Comparison of ENCODE assay signal across 25 mouse cellular contexts in genomic region chr16:10840018-10840417, GRCm38 (mm10). TPM values are rescaled to one million over a fixed set of nuclear protein-coding genes. Genes with fewer than 3 reads are reported as not detected.
DNase-seq lines count a peak whose midpoint lies in the region; ATAC-seq lines count a peak whose summit lies in the region.
"Had no signal": no experiment of that assay in that cellular context is flagged by ENCODE, and none has a peak within 500 bp of the region (broad histone marks: within the 10 kb centered on the region; RNA-seq: fewer than 3 reads in every experiment).

No protein-coding gene starts in this region.

- no peaks in the 10 kb centered on the region for H3K9me3 ChIP-seq in heart, embryonic 12.5 days (replicated peaks)
- H3K9me3 ChIP-seq in kidney, embryonic 15.5 days (replicated peaks): no peaks in the 10 kb centered on the region
- no peaks in the 10 kb centered on the region for H3K9me3 ChIP-seq in limb, embryonic 10.5 days (replicated peaks)
- H3K9me3 ChIP-seq in limb, embryonic 15.5 days: no peaks in the 10 kb centered on the region
- H3K9me3 ChIP-seq: embryonic facial prominence, embryonic 13.5 days; forebrain, embryonic 12.5 days; hindbrain, embryonic 12.5 days had no signal

- H3K36me3 ChIP-seq in heart, embryonic 12.5 days: no peaks in the 10 kb centered on the region
- H3K36me3 ChIP-seq in kidney, embryonic 15.5 days: 0 out of 2 replicates have a peak, but pooled peaks cover 3% of the 10 kb centered on the region
- peaks cover 24% of the 10 kb centered on the region for H3K36me3 ChIP-seq in limb, embryonic 10.5 days
- no peaks in the 10 kb centered on the region for H3K36me3 ChIP-seq in limb, embryonic 15.5 days
- H3K36me3 ChIP-seq: embryonic facial prominence, embryonic 13.5 days; hindbrain, embryonic 12.5 days had no signal

- no peak overlapping the region for H3K4me2 ChIP-seq in heart, embryonic 12.5 days
- H3K4me2 ChIP-seq in kidney, embryonic 15.5 days: no peak overlapping the region
- no peak overlapping the region for H3K4me2 ChIP-seq in limb, embryonic 15.5 days
- H3K4me2 ChIP-seq: embryonic facial prominence, embryonic 13.5 days; forebrain, embryonic 12.5 days; hindbrain, embryonic 12.5 days had no signal

- 69% methylated on average over 13 of the region's 14 CpGs for WGBS in heart, embryonic 12.5 days
- WGBS in kidney, embryonic 15.5 days: 75% methylated on average over 11 of the region's 14 CpGs
- whole genome bisulfite sequencing in limb, embryonic 10.5 days: 94% methylated on average over 13 of the region's 14 CpGs
- 76% methylated on average over 11 of the region's 14 CpGs for WGBS in limb, embryonic 15.5 days

- H3K4me1 ChIP-seq in heart, embryonic 12.5 days (replicated peaks): peaks cover 67% of the 10 kb centered on the region
- H3K4me1 ChIP-seq in kidney, embryonic 15.5 days: peaks cover 64% of the 10 kb centered on the region
- peaks cover 68% of the 10 kb centered on the region for H3K4me1 ChIP-seq in limb, embryonic 10.5 days
- peaks cover 69% of the 10 kb centered on the region for H3K4me1 ChIP-seq in limb, embryonic 15.5 days

- no peak overlapping the region for H3K9ac ChIP-seq in heart, embryonic 12.5 days
- no peak overlapping the region for H3K9ac ChIP-seq in kidney, embryonic 15.5 days
- H3K9ac ChIP-seq in limb, embryonic 15.5 days: no peak overlapping the region
- H3K9ac ChIP-seq: embryonic facial prominence, embryonic 13.5 days; forebrain, embryonic 12.5 days; hindbrain, embryonic 12.5 days had no signal

- no peak for ATAC-seq in heart, embryonic 12.5 days (ENCODE audit: insufficient number of reproducible peaks, low FRiP score)
- ATAC-seq in kidney, embryonic 15.5 days (replicated peaks; ENCODE audit: low FRiP score): no peak
- ATAC-seq in limb, embryonic 15.5 days (ENCODE audit: insufficient number of reproducible peaks, low FRiP score, low TSS enrichment, low read depth): no peak
- ATAC-seq: activated CD4-positive, CD25-positive, alpha-beta regulatory T cell, adult 4 months; forebrain, embryonic 16.5 days; hindbrain, embryonic 16.5 days; Patski had no signal

- H3K4me3 ChIP-seq in heart, embryonic 12.5 days: no peak overlapping the region
- H3K4me3 ChIP-seq in kidney, embryonic 15.5 days (replicated peaks): no peak overlapping the region
- H3K4me3 ChIP-seq in limb, embryonic 10.5 days: no peak overlapping the region
- no peak overlapping the region for H3K4me3 ChIP-seq in limb, embryonic 15.5 days
- H3K4me3 ChIP-seq: embryonic facial prominence, embryonic 13.5 days; forebrain, embryonic 12.5 days; hindbrain, embryonic 12.5 days had no signal

- no peaks in the 10 kb centered on the region for H3K27me3 ChIP-seq in heart, embryonic 12.5 days (replicated peaks)
- H3K27me3 ChIP-seq in kidney, embryonic 15.5 days: no peaks in the 10 kb centered on the region
- H3K27me3 ChIP-seq in limb, embryonic 10.5 days (ENCODE audit: low read depth, poor library complexity, severe bottlenecking): no peaks in the 10 kb centered on the region
- H3K27me3 ChIP-seq in limb, embryonic 15.5 days: no peaks in the 10 kb centered on the region
- H3K27me3 ChIP-seq: CH12.LX; embryonic facial prominence, embryonic 13.5 days; forebrain, embryonic 12.5 days; hindbrain, embryonic 12.5 days; Patski had no signal

- peak overlapping the region; percentile 88; the same call in 1 of the 2 replicates for H3K27ac ChIP-seq in heart, embryonic 12.5 days (ENCODE audit: poor library complexity, severe bottlenecking)
- 0 out of 2 replicates have a peak overlapping the region, but pooled peaks have one; percentile 76 for H3K27ac ChIP-seq in kidney, embryonic 15.5 days
- H3K27ac ChIP-seq in limb, embryonic 10.5 days: peak overlapping the region; percentile 61; the same call in 1 of the 2 replicates
- 0 out of 2 replicates have a peak overlapping the region, but pooled peaks have one; percentile 17 for H3K27ac ChIP-seq in limb, embryonic 15.5 days
- H3K27ac ChIP-seq: forebrain, embryonic 12.5 days; hindbrain, embryonic 12.5 days had no signal

- DNase-seq in heart, adult 9 months (ENCODE audit: low spot score in 2 of 2): no peak
- DNase-seq in kidney, postnatal 14 days: no peak
- no peak for DNase-seq in limb, embryonic 10.5 days (ENCODE audit: low spot score)
- DNase-seq in retina, embryonic 14.5 days (ENCODE audit: low spot score): no peak
- no peak for DNase-seq in right cerebral cortex, postnatal 4 days
- DNase-seq: adrenal gland, postnatal 25 days; cerebellum, adult 18-20 months; cerebellum, adult 9-11 months; cerebellum, postnatal 36 days; gastrocnemius, postnatal 14 days; heart, postnatal 4 days had no signal

RNA-seq across cellular contexts. Expression of gene Rmi2, which starts 5.2 kb away (rescaled TPM):
- 3.9 and 5.0 TPM in 2 replicates for polyA plus RNA-seq in heart, embryonic 12.5 days (2016; fragmentation: Nextera tagmentation; extraction: Ambion mirVana)
- 4.1 and 4.2 TPM in 2 replicates for polyA plus RNA-seq in kidney, embryonic 15.5 days (2015; fragmentation: Nextera tagmentation; extraction: Ambion mirVana)
- 4.2 and 4.8 TPM in 2 replicates for polyA plus RNA-seq in limb, embryonic 10.5 days (2016; fragmentation: Nextera tagmentation; extraction: Ambion mirVana)
- 2.8 and 3.0 TPM in 2 replicates for polyA plus RNA-seq in limb, embryonic 15.5 days (2015; fragmentation: Nextera tagmentation; extraction: Ambion mirVana)

RNA-seq across cellular contexts. Expression of gene Gm11172, which starts 27.3 kb away (rescaled TPM):
- polyA plus RNA-seq in heart, embryonic 12.5 days (2016; fragmentation: Nextera tagmentation; extraction: Ambion mirVana): not detected in 2 replicates
- polyA plus RNA-seq in kidney, embryonic 15.5 days (2015; fragmentation: Nextera tagmentation; extraction: Ambion mirVana): not detected in 2 replicates
- polyA plus RNA-seq in limb, embryonic 10.5 days (2016; fragmentation: Nextera tagmentation; extraction: Ambion mirVana): not detected in 2 replicates
- not detected in 2 replicates for polyA plus RNA-seq in limb, embryonic 15.5 days (2015; fragmentation: Nextera tagmentation; extraction: Ambion mirVana)
- polyA plus RNA-seq: activated CD4-positive, CD25-positive, alpha-beta regulatory T cell, adult 4 months; embryonic facial prominence, embryonic 13.5 days; forebrain, embryonic 12.5 days; forebrain, embryonic 16.5 days; frontal cortex, adult 2 months; heart, postnatal 0 days; hindbrain, embryonic 12.5 days; hindbrain, embryonic 16.5 days; intestine, embryonic 14.5 days; Patski had no signal

RNA-seq across cellular contexts. Expression of gene Prm1, which starts 34.4 kb away (rescaled TPM):
- 0.48 TPM in 1 of 2 replicates, not detected in the other for polyA plus RNA-seq in heart, embryonic 12.5 days (2016; fragmentation: Nextera tagmentation; extraction: Ambion mirVana)
- polyA plus RNA-seq in kidney, embryonic 15.5 days (2015; fragmentation: Nextera tagmentation; extraction: Ambion mirVana): 0.51 TPM in 1 of 2 replicates, not detected in the other
- polyA plus RNA-seq in limb, embryonic 10.5 days (2016; fragmentation: Nextera tagmentation; extraction: Ambion mirVana): not detected in 2 replicates
- 0.50 TPM in 1 of 2 replicates, not detected in the other for polyA plus RNA-seq in limb, embryonic 15.5 days (2015; fragmentation: Nextera tagmentation; extraction: Ambion mirVana)
- polyA plus RNA-seq: embryonic facial prominence, embryonic 13.5 days; forebrain, embryonic 12.5 days; forebrain, embryonic 16.5 days; frontal cortex, adult 2 months; heart, postnatal 0 days; hindbrain, embryonic 12.5 days; hindbrain, embryonic 16.5 days; intestine, embryonic 14.5 days had no signal

RNA-seq across cellular contexts. Expression of gene Prm2, which starts 44.1 kb away (rescaled TPM):
- not detected in 2 replicates for polyA plus RNA-seq in heart, embryonic 12.5 days (2016; fragmentation: Nextera tagmentation; extraction: Ambion mirVana)
- polyA plus RNA-seq in kidney, embryonic 15.5 days (2015; fragmentation: Nextera tagmentation; extraction: Ambion mirVana): not detected in 2 replicates
- not detected in 2 replicates for polyA plus RNA-seq in limb, embryonic 10.5 days (2016; fragmentation: Nextera tagmentation; extraction: Ambion mirVana)
- polyA plus RNA-seq in limb, embryonic 15.5 days (2015; fragmentation: Nextera tagmentation; extraction: Ambion mirVana): not detected in 2 replicates
- polyA plus RNA-seq: activated CD4-positive, CD25-positive, alpha-beta regulatory T cell, adult 4 months; embryonic facial prominence, embryonic 13.5 days; forebrain, embryonic 12.5 days; forebrain, embryonic 16.5 days; frontal cortex, adult 2 months; heart, postnatal 0 days; hindbrain, embryonic 12.5 days; hindbrain, embryonic 16.5 days; intestine, embryonic 14.5 days; Patski had no signal

RNA-seq across cellular contexts. Expression of gene Prm3, which starts 49.3 kb away (rescaled TPM):
- not detected in 2 replicates for polyA plus RNA-seq in heart, embryonic 12.5 days (2016; fragmentation: Nextera tagmentation; extraction: Ambion mirVana)
- polyA plus RNA-seq in kidney, embryonic 15.5 days (2015; fragmentation: Nextera tagmentation; extraction: Ambion mirVana): not detected in 2 replicates
- not detected in 2 replicates for polyA plus RNA-seq in limb, embryonic 10.5 days (2016; fragmentation: Nextera tagmentation; extraction: Ambion mirVana)
- polyA plus RNA-seq in limb, embryonic 15.5 days (2015; fragmentation: Nextera tagmentation; extraction: Ambion mirVana): not detected in 2 replicates
- polyA plus RNA-seq: activated CD4-positive, CD25-positive, alpha-beta regulatory T cell, adult 4 months; embryonic facial prominence, embryonic 13.5 days; forebrain, embryonic 12.5 days; forebrain, embryonic 16.5 days; frontal cortex, adult 2 months; heart, postnatal 0 days; hindbrain, embryonic 12.5 days; hindbrain, embryonic 16.5 days; intestine, embryonic 14.5 days; Patski had no signal

Comparison
In these comparisons a context has a peak if more than half of its experiments do, and no peak if none do; other contexts are left out.
1. H3K27ac ChIP-seq: peak in every context shown above with its lines; median percentile 88 in heart, embryonic 12.5 days; 76 in kidney, embryonic 15.5 days; 61 in limb, embryonic 10.5 days; 17 in limb, embryonic 15.5 days.